Mouse (Mus musculus) midbrain, embryonic 14.5 days (tissue): ENCODE data around the gene Parp2. TPM values are rescaled to one million over a fixed set of nuclear protein-coding genes. Genes with fewer than 3 reads are reported as not detected.

Experiments used
- ATAC-seq: fragments of 200-750 bp; cut with Nextera tagmentation; 2 replicates; pipeline ENCODE4 v1.8.0; 2017; ENCODE audit warnings: moderate number of reproducible peaks, moderate library complexity; ENCODE audit not compliant: low FRiP score, low TSS enrichment
- DNase-seq: peaks from one replicate; pipeline ENCODE4 v3.0.0-alpha.2; 2015
- H3K27ac ChIP-seq: fragments of 300-500 bp; sonication (generic); replicated peaks from 2 replicates; pipeline ENCODE4 v1.5.1; 2014; ENCODE audit warnings: mild to moderate bottlenecking, low read depth, low read length, moderate library complexity
- H3K27me3 ChIP-seq: fragments of 300-500 bp; sonication (generic); 2 replicates; pipeline ENCODE4 v1.6.1; 2014; ENCODE audit warnings: low read length, control low read depth, mixed read lengths; ENCODE audit not compliant: control insufficient read depth, insufficient read depth
- H3K36me3 ChIP-seq: fragments of 300-500 bp; sonication (generic); 2 replicates; pipeline ENCODE4 v1.6.1; 2014; ENCODE audit warnings: low read length, control low read depth; ENCODE audit not compliant: control insufficient read depth, insufficient read depth
- H3K4me1 ChIP-seq: fragments of 300-500 bp; sonication (generic); 2 replicates; pipeline ENCODE4 v1.6.1; 2014; ENCODE audit warnings: mild to moderate bottlenecking, antibody characterized with exemption, low read length, control low read depth; ENCODE audit not compliant: control insufficient read depth, insufficient read depth
- H3K4me2 ChIP-seq: fragments of 300-500 bp; sonication (generic); 2 replicates; pipeline ENCODE4 v1.6.1; 2014; ENCODE audit warnings: mild to moderate bottlenecking, low read length, moderate library complexity
- H3K4me3 ChIP-seq: fragments of 300-500 bp; sonication (generic); replicated peaks from 2 replicates; pipeline ENCODE4 v1.5.1; 2014; ENCODE audit warnings: low read depth, low read length
- H3K9ac ChIP-seq: fragments of 300-500 bp; sonication (generic); replicated peaks from 2 replicates; pipeline ENCODE4 v1.6.1; 2014; ENCODE audit warnings: mild to moderate bottlenecking, low read length, moderate library complexity
- H3K9me3 ChIP-seq: fragments of 300-500 bp; sonication (generic); 2 replicates; pipeline ENCODE4 v1.6.1; 2016; ENCODE audit warnings: low read length, control low read depth, mixed read lengths; ENCODE audit not compliant: control insufficient read depth
- WGBS: fragments of 180-500 bp; shearing (Covaris S2); extraction: QIAGEN DNeasy Blood & Tissue Kit; methylation state at CpG from one replicate; pipeline ENCODE4 v1.1.7; 2014; 5-methylcytosine and 5-hydroxymethylcytosine counted together
- polyA plus RNA-seq: library from polyadenylated mRNA; unstranded; fragments of >200 nt; fragmentation: Nextera tagmentation; extraction: Ambion mirVana; gene quantifications from 2 replicates; pipeline ENCODE4 v1.2.1, GENCODE M21; 2014

Parp2 gene
- polyA plus RNA-seq: 47.9 and 51.2 TPM in 2 replicates

DNA sequence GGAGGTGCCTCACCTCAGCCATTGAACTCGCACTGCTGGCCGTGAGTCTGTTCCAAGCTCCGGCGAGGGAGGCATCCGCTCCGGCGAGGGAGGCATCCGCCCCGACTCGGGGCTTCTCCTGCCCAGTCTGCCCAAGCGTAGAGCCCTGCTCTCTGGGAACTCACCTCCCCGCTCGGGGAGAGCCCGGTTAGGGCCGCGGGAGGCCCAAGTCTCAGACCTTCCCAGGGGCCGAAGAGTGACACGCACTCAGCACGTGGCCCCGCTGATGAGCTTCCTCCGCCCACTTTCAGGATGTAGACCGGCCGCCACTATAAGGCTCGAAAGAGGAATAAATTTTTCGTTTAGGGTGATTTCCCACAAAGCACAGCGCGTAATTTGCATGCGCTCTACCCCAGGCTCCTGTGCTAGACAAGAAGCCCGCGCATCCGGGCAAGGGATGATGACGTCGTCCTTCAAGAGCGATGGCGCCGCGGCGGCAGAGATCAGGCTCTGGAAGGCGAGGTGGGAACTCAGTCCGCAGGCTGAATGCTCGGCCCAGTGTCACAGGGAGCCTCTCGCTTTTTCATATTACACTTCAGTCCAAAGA, at the start of gene Parp2, which contains the start of gene Ccnb1ip1:
Gene Parp2 (plus strand): TSS at position 355 of the 586 bp plus-strand sequence.
Gene Ccnb1ip1 (minus strand): TSS at position 246 of the 586 bp plus-strand sequence.
- Histone ChIP-seq H3K27me3 (no peaks in the 10 kb centered on the region), H3K36me3 (peaks cover 15% of the 10 kb centered on the region), H3K4me3 (peak within 1 kb of the TSS; percentile 50), H3K27ac (peak within 1 kb of the TSS; percentile 91), H3K9ac (peak within 1 kb of the TSS; percentile 63), H3K9me3 (no peaks in the 10 kb centered on the region), H3K4me1 (no peaks in the 10 kb centered on the region), H3K4me2 (peak within 1 kb of the TSS; percentile 63)
- DNase-seq (peak; percentile 98), ATAC-seq (peak; percentile 97)
- under 1% methylated on average over 42 of the region's 42 CpGs for WGBS

GRCm38 (mm10) chr14:50758416-50759085, 49.1 kb upstream of the Parp2 start:
- H3K4me3 ChIP-seq: no peak overlapping the region
- H3K27me3 ChIP-seq: no peaks in the 10 kb centered on the region
- no peak overlapping the region for H3K4me2 ChIP-seq
- WGBS: 77% methylated on average over 5 of the region's 5 CpGs
- H3K36me3 ChIP-seq: peaks cover 5% of the 10 kb centered on the region; the same call in 1 of the 2 replicates
- no peak overlapping the region for H3K9ac ChIP-seq
- no peaks in the 10 kb centered on the region for H3K4me1 ChIP-seq
- H3K9me3 ChIP-seq: no peaks in the 10 kb centered on the region
- DNase-seq (no peak), ATAC-seq (no peak)
- no peak overlapping the region for H3K27ac ChIP-seq

DNA sequence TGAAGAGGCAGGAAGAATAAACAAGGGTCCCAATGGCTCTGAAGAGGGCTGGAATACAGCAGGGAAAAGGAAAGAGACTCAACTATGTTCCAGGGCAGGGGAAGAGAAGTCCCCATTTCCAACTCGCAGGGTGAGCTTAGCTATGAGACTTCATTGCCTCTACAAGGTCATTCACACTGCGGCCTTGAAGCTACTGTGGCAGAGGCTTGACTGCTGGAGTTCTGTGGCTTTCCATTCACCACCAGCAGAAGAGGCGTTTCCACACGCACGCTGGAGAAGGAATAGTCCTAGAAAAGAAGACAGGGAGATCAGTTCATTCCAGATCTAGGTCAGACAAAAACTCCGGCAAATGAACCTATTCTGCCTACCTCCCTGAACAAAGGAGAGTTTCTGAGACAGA, 41.9 kb upstream of the Parp2 start:
- no peak overlapping the region for H3K27ac ChIP-seq
- no peaks in the 10 kb centered on the region for H3K9me3 ChIP-seq
- DNase-seq (no peak), ATAC-seq (no peak)
- H3K4me1 ChIP-seq: no peaks in the 10 kb centered on the region
- 90% methylated on average over 6 of the region's 6 CpGs for WGBS
- no peak overlapping the region for H3K4me3 ChIP-seq
- peaks cover 59% of the 10 kb centered on the region for H3K36me3 ChIP-seq
- no peaks in the 10 kb centered on the region for H3K27me3 ChIP-seq
- no peak overlapping the region for H3K4me2 ChIP-seq
- H3K9ac ChIP-seq: no peak overlapping the region

DNA sequence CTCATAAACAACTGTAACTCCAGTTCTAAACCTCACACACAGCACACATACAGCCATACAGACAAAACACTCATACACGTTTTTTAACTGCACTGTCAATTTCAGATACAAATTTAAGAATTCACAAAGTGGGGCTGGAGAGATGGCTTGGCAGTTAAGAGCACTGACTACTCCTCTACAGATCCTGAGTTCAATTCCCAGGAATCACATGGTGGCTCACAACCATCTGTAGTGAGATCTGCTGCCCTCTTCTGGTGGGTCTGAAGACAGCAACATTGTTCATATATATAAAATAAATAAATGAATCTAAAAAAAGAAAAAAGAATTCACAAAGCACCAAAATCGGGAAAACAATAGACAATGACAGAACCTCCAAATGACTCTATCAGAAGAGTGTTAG, 36.3 kb upstream of the Parp2 start:
- ATAC-seq (no peak), DNase-seq (peak; percentile 26)
- 90% methylated on average over 2 of the region's 2 CpGs for WGBS

GRCm38 (mm10) chr14:50782166-50782565, 25.5 kb upstream of the Parp2 start:
- DNase-seq (no peak), ATAC-seq (no peak)
- no peak overlapping the region for H3K4me2 ChIP-seq
- no peaks in the 10 kb centered on the region for H3K9me3 ChIP-seq
- H3K27me3 ChIP-seq: no peaks in the 10 kb centered on the region
- H3K36me3 ChIP-seq: peaks cover 20% of the 10 kb centered on the region
- H3K27ac ChIP-seq: no peak overlapping the region
- H3K4me1 ChIP-seq: peaks cover 4% of the 10 kb centered on the region; the same call in 1 of the 2 replicates
- 92% methylated on average over 3 of the region's 3 CpGs for WGBS
- H3K9ac ChIP-seq: no peak overlapping the region
- H3K4me3 ChIP-seq: no peak overlapping the region

More for the DNA sequence above, 36.3 kb upstream of the Parp2 start:
- H3K4me2 ChIP-seq: no peak overlapping the region
- peaks cover 82% of the 10 kb centered on the region for H3K36me3 ChIP-seq
- H3K4me1 ChIP-seq: no peaks in the 10 kb centered on the region
- no peaks in the 10 kb centered on the region for H3K27me3 ChIP-seq
- no peak overlapping the region for H3K4me3 ChIP-seq
- no peak overlapping the region for H3K9ac ChIP-seq
- no peak overlapping the region for H3K27ac ChIP-seq
- H3K9me3 ChIP-seq: no peaks in the 10 kb centered on the region

DNA sequence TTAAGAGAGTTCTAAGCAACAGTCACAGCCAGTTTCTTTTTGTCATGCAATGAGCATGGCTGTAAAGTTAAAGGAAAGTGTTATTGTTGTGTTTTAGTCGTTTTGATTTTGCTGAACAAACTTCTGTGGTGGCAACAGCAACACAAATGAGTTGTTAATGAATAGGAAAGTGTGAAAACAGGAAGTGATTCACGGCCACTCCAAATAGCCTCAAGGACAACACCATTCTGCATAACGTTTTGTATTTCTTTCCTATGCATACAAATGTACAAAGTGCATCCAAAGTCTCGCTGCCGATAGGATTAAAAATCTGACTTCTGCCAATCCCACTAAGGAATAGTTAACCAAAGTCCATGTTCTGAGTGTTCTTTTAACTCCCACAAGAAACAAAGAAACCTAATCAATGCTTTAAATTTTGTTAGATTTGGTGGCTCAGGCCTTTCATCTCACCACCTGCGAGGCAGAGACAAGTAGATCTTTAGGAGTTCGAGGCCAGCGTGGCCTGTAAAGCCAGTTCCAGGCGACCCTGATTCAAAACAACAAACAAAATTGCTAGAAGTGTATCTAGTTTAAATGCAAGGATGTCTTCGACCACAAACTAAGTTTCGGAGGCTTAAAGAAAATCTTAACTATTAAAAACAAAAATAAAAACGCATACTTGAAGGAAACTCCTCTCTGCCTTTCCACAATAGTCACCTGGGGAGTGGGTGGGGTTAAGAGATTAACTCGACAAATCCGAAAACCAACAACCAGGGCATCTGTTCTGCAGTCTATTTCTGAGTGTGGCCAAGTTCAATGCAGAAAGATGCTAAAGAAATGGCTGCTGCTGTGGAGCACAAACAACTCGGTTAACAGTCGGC, 23.0 kb upstream of the Parp2 start:
- H3K27me3 ChIP-seq: no peaks in the 10 kb centered on the region
- ATAC-seq (no peak), DNase-seq (peak; percentile 50)
- no peaks in the 10 kb centered on the region for H3K9me3 ChIP-seq
- H3K36me3 ChIP-seq: peaks cover 12% of the 10 kb centered on the region
- H3K9ac ChIP-seq: peak overlapping the region; percentile 71
- H3K4me1 ChIP-seq: peaks cover 4% of the 10 kb centered on the region; the same call in 1 of the 2 replicates
- H3K4me3 ChIP-seq: peak overlapping the region; percentile 75
- peak overlapping the region; percentile 85 for H3K27ac ChIP-seq
- 28% methylated on average over 16 of the region's 16 CpGs for WGBS
- peak overlapping the region; percentile 59 for H3K4me2 ChIP-seq

DNA sequence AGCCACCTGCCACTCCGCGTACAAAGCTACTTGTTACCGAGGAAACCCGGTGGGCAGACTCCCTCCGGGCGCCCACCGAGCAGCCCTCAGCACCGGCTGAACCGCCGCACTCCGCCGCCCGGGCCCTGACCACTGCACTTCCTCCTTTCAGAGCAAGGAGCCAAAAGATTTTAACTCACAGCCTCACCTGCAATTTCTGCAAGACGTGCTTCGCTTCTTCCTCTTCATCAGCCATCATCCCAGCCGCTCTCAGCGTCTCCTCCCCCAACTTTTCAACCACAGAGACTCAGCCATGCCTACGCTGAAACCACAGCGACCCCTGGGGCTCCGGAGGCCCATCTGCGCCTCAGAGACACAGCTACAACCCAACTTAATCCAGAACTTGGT, 22.4 kb upstream of the Parp2 start, which contains the start of gene Ttc5:
Gene Ttc5 (minus strand): TSS at position 269 of the 387 bp plus-strand sequence.
- Histone ChIP-seq H3K9ac (peak within 1 kb of the TSS; percentile 71), H3K4me3 (peak within 1 kb of the TSS; percentile 75), H3K9me3 (no peaks in the 10 kb centered on the region), H3K4me2 (peak within 1 kb of the TSS; percentile 59), H3K27ac (peak within 1 kb of the TSS; percentile 85), H3K27me3 (no peaks in the 10 kb centered on the region), H3K36me3 (peaks cover 12% of the 10 kb centered on the region), H3K4me1 (peaks cover 4% of the 10 kb centered on the region; the same call in 1 of the 2 replicates)
- peak; percentile 95 for ATAC-seq
- peak; percentile 95 for DNase-seq
- WGBS: under 1% methylated on average over 21 of the region's 21 CpGs

- Histone ChIP-seq H3K4me1 (peaks cover 2% of the 10 kb centered on the region; the same call in 1 of the 2 replicates), H3K9ac (no peak overlapping the region), H3K9me3 (no peaks in the 10 kb centered on the region), H3K36me3 (no peaks in the 10 kb centered on the region), H3K4me2 (no peak overlapping the region), H3K4me3 (no peak overlapping the region), H3K27ac (no peak overlapping the region), H3K27me3 (no peaks in the 10 kb centered on the region)
- 9% methylated on average over 2 of the region's 2 CpGs for WGBS
- DNase-seq (peak; percentile 59), ATAC-seq (no peak)
Measured at GRCm38 (mm10) chr14:50788157-50788556, 19.5 kb upstream of the Parp2 start.
